Mouse (Mus musculus) bone marrow macrophage, adult 2 months (primary cell): Measurements from ENCODE around the gene Mecr.

Source experiments
- CTCF ChIP-seq: IDR thresholded peaks from 2 replicates; pipeline ENCODE4 v1.5.1; 2012; ENCODE audit warnings: low read depth, mild to moderate bottlenecking, low read length, moderate library complexity
- POLR2A ChIP-seq: IDR thresholded peaks from 2 replicates; pipeline ENCODE4 v1.6.1; 2012; ENCODE audit warnings: mild to moderate bottlenecking, low read depth, low read length, borderline replicate concordance

- no peak for TF ChIP-seq CTCF
- TF ChIP-seq POLR2A = no peak
Measured at GRCm38 (mm10) chr4:131849986-131850638, 6.8 kb downstream of the Mecr start.
